Comparison of ENCODE assay signal across 9 mouse cellular contexts in genomic region chr8:127088372-127088771, GRCm38 (mm10). TPM values are rescaled to one million over a fixed set of nuclear protein-coding genes. Genes with fewer than 3 reads are reported as not detected.
DNase-seq lines count a peak whose midpoint lies in the region; ATAC-seq lines count a peak whose summit lies in the region.
"Had no signal": no experiment of that assay in that cellular context is flagged by ENCODE, and none has a peak within 500 bp of the region (broad histone marks: within the 10 kb centered on the region; RNA-seq: fewer than 3 reads in every experiment).

No protein-coding gene starts in this region.

- no peak overlapping the region for H3K4me3 ChIP-seq in heart, embryonic 14.5 days (ENCODE audit: control insufficient read depth in 1 of 2, insufficient read depth in 1 of 2, low read depth in 1 of 2, low read length in 2 of 2)
- no peak overlapping the region for H3K4me3 ChIP-seq in embryonic facial prominence, embryonic 15.5 days (replicated peaks)
- H3K4me3 ChIP-seq in liver, embryonic 13.5 days (replicated peaks), result no peak overlapping the region

- no peak overlapping the region for H3K9ac ChIP-seq in heart, embryonic 14.5 days (ENCODE audit: low read length)
- H3K9ac ChIP-seq in embryonic facial prominence, embryonic 15.5 days, result no peak overlapping the region
- H3K9ac ChIP-seq in liver, embryonic 13.5 days, result no peak overlapping the region
- H3K9ac ChIP-seq: liver, embryonic 14.5 days had no signal

- no peaks in the 10 kb centered on the region for H3K36me3 ChIP-seq in heart, embryonic 14.5 days (ENCODE audit: control insufficient read depth, insufficient read depth, low read length)
- no peaks in the 10 kb centered on the region for H3K36me3 ChIP-seq in embryonic facial prominence, embryonic 15.5 days
- H3K36me3 ChIP-seq in liver, embryonic 13.5 days, result no peaks in the 10 kb centered on the region

- no peaks in the 10 kb centered on the region for H3K27me3 ChIP-seq in heart, embryonic 14.5 days (ENCODE audit: control insufficient read depth, insufficient read depth, low read length)
- no peaks in the 10 kb centered on the region for H3K27me3 ChIP-seq in embryonic facial prominence, embryonic 15.5 days
- H3K27me3 ChIP-seq in liver, embryonic 13.5 days, result peaks cover 5% of the 10 kb centered on the region; the same call in 1 of the 2 replicates

- 15% methylated on average over 9 of the region's 9 CpGs for WGBS in heart, embryonic 14.5 days
- WGBS in embryonic facial prominence, embryonic 15.5 days, result 21% methylated on average over 9 of the region's 9 CpGs
- WGBS in liver, embryonic 13.5 days (ENCODE audit: insufficient replicate concordance), result 18% methylated on average over 9 of the region's 9 CpGs

- H3K4me2 ChIP-seq in heart, embryonic 14.5 days (ENCODE audit: low read length), result 0 out of 2 replicates have a peak overlapping the region, but pooled peaks have one; percentile 11
- H3K4me2 ChIP-seq in embryonic facial prominence, embryonic 15.5 days (replicated peaks), result 0 out of 2 replicates have a peak overlapping the region, but pooled peaks have one; percentile 1
- 0 out of 2 replicates have a peak overlapping the region, but pooled peaks have one; percentile 12 for H3K4me2 ChIP-seq in liver, embryonic 13.5 days

- H3K9me3 ChIP-seq in heart, embryonic 14.5 days (ENCODE audit: control insufficient read depth, low read length), result no peaks in the 10 kb centered on the region
- H3K9me3 ChIP-seq in embryonic facial prominence, embryonic 15.5 days (replicated peaks), result no peaks in the 10 kb centered on the region
- no peaks in the 10 kb centered on the region for H3K9me3 ChIP-seq in liver, embryonic 13.5 days (replicated peaks)

- no peak for DNase-seq in heart, adult 9 months (ENCODE audit: low spot score in 2 of 2)
- peak; percentile 35 for DNase-seq in ZHBTc4 (ENCODE audit: low read depth, low spot score)
- no peak for DNase-seq in liver, embryonic 13.5 days
- no peak for DNase-seq in spleen, adult 12 weeks (ENCODE audit: low spot score)
- DNase-seq in B cell, adult 2 months, result no peak
- DNase-seq in right cerebral cortex, postnatal 25 days, result no peak

- H3K4me1 ChIP-seq in heart, embryonic 14.5 days (ENCODE audit: control insufficient read depth in 2 of 2, insufficient read depth in 2 of 2, low read length in 2 of 2), result peaks cover 16 to 48% of the 10 kb centered on the region in 2 experiments
- H3K4me1 ChIP-seq in embryonic facial prominence, embryonic 15.5 days, result peaks cover 52% of the 10 kb centered on the region
- H3K4me1 ChIP-seq in liver, embryonic 13.5 days (replicated peaks), result peaks cover 48% of the 10 kb centered on the region

- no peak overlapping the region for H3K27ac ChIP-seq in heart, embryonic 14.5 days (replicated peaks in 1 of 2; ENCODE audit: control insufficient read depth in 1 of 2, insufficient read depth in 1 of 2, low read depth in 2 of 2, low read length in 2 of 2)
- 0 out of 2 replicates have a peak overlapping the region, but pooled peaks have one; percentile 36 for H3K27ac ChIP-seq in embryonic facial prominence, embryonic 15.5 days (replicated peaks)
- H3K27ac ChIP-seq in liver, embryonic 13.5 days, result no peak overlapping the region
- H3K27ac ChIP-seq: liver, embryonic 14.5 days had no signal

- ATAC-seq in heart, embryonic 14.5 days (ENCODE audit: insufficient number of reproducible peaks, insufficient read depth, low FRiP score, low read depth), result no peak
- ATAC-seq in embryonic facial prominence, embryonic 15.5 days (ENCODE audit: insufficient number of reproducible peaks, low FRiP score, low TSS enrichment, low read depth), result no peak; the same call in 1 of the 2 replicates
- ATAC-seq in liver, embryonic 13.5 days (ENCODE audit: low read depth), result no peak

RNA-seq across cellular contexts. Expression of gene Pard3, which starts 24.7 kb away (rescaled TPM):
- polyA plus RNA-seq in heart, embryonic 14.5 days (2014; fragmentation: Nextera tagmentation; extraction: Ambion mirVana), result 21.2 and 23.4 TPM in 2 replicates
- 38.1 and 38.3 TPM in 2 replicates for polyA plus RNA-seq in embryonic facial prominence, embryonic 15.5 days (2015; fragmentation: Nextera tagmentation; extraction: Ambion mirVana)
- 5.4 and 5.6 TPM in 2 replicates for polyA plus RNA-seq in liver, embryonic 13.5 days (2015; fragmentation: Nextera tagmentation; extraction: Ambion mirVana)
